Mouse (Mus musculus): ENCODE data around the gene Gm27179.
"Not testable (repeated sequence)": the region's sequence is repeated elsewhere in the genome, so short reads cannot be mapped to it uniquely, and the experiment has no call there.

Gene Gm27179

DNA sequence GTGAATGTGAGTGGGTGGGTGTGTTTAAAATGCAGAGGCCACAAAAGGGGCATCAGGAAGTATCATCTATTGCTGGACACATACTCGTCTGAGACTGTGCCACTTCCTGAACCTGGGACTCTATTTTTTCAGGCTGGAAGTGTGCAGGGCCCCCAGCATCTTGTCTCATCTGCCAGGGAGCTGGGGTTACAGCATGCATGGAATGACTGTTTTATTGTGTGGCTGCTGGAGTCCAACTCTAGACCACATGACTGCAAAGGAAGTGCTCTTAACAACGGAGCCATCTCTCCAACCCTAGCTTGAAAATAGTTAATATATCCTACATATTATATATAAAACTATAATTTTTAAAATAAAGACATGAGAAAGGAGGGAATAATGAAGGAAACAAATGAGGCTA is 39.0 kb downstream of the Gm27179 start:
- not testable (repeated sequence) for DNase-seq (ENCODE audit: low spot score in 2 of 2)

DNA sequence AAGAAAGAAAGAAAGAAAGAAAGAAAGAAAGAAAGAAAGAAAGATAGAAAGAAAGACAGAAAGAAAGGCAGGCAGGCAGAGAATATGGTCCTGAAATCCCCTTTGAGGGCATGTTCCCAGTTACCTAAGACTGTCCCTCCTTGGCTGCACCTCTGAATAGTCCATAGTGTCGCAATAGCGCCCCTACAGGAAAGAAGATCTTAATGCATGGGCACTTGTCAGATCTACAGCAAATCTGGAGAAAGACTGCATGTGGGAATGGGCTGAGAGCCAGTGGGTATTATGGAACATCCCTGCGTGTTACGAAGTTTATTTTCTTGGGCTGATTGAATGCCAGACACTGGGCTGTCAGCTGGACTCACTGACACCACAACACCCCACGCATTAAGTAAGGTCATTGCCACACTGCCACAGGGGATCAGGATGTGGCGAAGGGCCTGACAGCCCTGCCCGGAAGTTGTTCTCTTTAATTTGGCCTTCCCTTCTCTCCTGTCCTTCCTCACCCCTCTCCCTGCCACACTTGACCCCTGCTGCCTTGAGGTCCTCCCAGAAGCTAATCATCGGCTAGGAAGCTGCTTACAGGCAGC is 42.1 kb downstream of the Gm27179 start:
- not testable (repeated sequence) for DNase-seq (ENCODE audit: low spot score in 2 of 2)

DNA sequence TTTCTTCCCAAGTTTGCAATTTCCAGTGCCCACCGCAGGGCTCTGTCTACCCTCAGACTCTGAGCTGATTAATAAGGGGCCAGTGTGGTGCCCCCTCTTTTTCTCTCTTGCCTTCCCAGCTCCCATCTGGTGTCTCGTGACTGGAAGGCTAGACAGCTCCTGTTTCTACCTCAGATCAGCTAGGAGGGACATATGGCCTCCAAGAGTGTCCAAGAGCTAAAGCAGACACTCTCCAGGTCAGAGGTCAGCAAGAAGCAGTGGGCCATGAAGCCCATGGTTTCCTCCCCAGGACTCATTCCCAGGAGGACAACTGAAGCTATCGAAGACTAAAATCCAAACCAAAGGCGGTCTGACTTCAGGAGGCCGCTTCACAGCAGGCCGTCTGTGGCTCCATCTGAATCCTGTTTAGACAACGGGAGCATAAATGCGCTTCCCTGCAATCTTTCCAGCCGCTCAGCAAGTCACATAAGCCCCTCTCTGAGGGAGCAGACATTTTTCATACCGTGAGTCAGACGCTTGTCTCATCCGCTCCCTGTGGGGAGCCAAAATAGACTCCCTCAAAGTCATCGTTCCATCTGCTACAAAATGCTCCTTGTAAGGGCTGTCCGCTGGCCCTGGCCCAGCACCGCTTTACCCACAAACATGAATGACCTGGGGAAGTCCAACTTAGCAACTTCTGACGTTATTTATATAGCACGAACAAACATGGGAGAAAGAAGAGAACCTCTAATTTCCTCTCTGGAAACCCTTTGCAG is 44.6 kb downstream of the Gm27179 start:
- not testable (repeated sequence) for DNase-seq (ENCODE audit: low spot score in 2 of 2)

DNA sequence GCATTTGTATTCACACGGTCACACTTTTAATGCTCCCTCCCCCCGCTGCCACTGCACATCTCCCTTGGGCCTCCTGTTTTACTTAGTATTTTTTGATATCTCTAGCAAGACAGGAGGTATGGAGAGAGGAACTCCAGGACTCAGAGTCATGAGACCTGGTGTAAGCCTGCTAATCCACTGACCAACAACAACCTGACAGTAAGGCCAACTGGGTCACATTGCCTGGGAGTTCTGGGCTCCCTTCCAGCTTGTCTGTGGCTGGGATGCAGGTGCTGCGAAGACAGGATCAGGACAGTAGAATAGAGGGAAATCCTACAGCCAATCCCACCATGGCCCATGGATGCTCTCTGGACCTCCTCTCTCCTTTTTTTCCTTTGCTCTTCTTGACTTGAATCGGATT is 47.9 kb downstream of the Gm27179 start:
- DNase-seq (ENCODE audit: low spot score in 2 of 2), result not testable (repeated sequence)
